Mouse (Mus musculus) left cerebral cortex, adult 11 months (tissue): ENCODE data around the gene Olfr988.
"Not testable (repeated sequence)": the region's sequence is repeated elsewhere in the genome, so short reads cannot be mapped to it uniquely, and the experiment has no call there.

ENCODE experiments used
- DNase-seq: peaks from one replicate; pipeline ENCODE4 v3.0.0; 2022; ENCODE audit warnings: low spot score

The Olfr988 gene

DNA sequence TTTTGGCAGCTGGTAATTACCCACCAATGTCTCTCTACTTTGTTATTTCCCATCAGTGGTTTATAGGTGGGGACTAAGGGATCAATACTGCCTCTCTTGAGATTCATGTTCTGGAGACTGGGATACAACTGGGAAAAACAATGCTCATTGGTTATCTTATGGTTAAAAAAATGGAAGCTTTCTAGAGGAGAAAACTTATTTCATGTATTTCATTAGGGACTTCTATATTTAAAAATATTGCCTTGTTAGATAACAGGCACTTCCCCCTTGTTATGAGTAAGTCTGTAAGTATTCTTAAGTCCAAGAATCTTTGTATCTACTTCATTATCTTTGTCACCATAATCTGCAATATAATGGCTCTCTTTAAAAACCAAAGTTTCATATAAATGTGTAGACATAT is at the start of gene Olfr988:
Gene Olfr988, minus strand, starts transcription at position 101 of the 400 bp plus-strand sequence.
- not testable (repeated sequence) for DNase-seq

DNA sequence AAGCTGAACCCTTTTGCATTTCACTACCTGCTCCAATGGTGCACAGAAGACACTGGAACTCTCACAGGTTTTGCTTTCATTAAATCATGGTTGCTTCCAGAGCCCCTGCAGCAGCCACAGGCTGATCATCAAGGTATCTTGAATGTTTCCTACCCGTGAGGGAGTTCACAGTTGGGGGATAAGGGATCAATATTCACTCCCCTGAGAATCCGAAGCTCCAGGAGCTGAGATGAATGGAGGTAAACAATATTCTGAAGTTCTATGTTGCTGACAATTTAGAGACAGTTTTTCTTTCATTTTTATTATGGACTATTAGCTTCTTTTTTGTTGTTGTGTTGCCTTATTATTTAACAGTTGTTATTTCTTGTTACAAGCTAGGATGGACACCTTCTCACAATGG is 46.3 kb upstream of the Olfr988 start, which contains the start of gene Olfr992:
Gene Olfr992, minus strand, starts transcription at position 101 of the 400 bp plus-strand sequence.
- no peak for DNase-seq

DNA sequence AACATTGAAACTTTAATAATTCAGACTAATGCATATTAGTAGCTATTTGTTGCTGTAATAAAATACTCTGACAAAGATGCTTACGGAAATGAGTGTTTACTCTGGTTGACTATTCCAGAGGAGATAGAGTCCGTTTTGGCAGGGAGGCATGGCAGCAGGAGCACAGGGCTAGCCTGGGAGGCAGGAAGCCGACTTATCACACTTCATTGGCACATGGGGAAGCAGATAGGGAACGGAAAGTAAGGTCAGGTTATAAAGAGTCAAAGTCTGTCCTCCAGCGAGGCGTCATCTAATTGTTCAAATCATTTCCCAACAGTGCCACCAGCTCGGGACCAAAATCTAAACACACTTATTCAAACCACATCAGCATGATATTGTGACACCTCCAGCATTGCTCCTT is 23.1 kb downstream of the Olfr988 start:
- no peak for DNase-seq

DNA sequence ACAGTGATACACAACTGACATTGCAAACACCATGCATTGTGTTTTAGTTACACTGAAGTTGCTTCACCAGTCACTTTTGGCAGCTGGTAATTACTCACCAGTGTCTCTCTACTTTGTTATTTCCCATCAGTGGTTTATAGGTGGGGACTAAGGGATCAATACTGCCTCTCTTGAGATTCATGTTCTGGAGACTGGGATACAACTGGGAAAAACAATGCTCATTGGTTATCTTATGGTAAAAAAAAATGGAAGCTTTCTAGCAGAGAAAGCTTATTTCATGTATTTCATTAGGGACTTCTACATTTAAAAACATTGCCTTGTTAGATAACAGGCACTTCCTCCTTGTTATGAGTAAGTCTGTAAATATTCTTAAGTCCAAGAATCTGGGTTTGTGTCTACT is 23.8 kb downstream of the Olfr988 start, which contains the start of gene Olfr987:
Gene Olfr987, minus strand, starts transcription at position 101 of the 400 bp plus-strand sequence.
- DNase-seq: not testable (repeated sequence)

DNA sequence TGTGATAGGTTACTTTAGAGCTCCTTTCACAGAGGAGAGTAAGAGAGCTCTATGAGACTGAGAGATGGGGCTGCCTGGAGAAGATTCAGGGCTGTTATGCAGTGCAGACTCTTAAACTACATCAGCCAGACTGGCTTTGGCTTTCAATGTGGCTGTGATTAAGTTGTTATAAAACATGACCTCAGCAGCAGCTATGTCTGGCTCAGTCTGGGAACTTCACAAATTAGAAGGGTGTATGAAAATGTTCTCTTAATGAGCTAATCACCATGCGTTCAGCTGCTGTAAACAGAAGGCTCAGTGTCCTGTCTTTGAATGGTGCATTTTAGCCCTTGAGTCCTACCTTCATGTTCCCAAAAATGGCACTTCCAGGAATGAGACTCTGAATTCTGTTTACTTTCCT is 43.9 kb downstream of the Olfr988 start:
- no peak for DNase-seq
